Mouse (Mus musculus) urinary bladder, postnatal 36 days (tissue): ENCODE measurements around the gene Hebp1.

ENCODE experiments used
- DNase-seq, 2 experiments: peaks; one replicate each; pipeline ENCODE4 v3.0.0; 2022; ENCODE audit warnings: low spot score in 2 of 2, mixed read lengths in 1 of 2

The Hebp1 gene

DNA sequence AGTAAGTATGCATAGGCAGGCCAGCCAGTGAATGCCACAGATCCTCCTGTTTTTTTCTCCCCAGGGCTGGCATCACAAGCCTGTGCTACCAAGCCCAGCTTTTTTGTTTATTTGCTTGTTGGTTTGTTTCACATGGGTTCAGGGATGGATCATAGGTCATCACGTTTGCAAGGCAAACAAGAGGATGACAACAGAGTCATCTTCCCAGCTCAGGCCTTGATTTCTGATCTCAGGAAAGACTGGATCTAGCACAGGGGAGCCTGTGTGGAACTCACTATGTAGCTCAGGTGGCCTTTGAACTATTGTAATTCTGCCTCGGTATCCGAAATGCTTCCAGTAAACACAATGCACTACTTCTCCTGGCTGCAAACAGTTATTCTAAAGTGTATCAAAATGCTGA, 35.5 kb downstream of the Hebp1 start:
- no peak for DNase-seq

DNA sequence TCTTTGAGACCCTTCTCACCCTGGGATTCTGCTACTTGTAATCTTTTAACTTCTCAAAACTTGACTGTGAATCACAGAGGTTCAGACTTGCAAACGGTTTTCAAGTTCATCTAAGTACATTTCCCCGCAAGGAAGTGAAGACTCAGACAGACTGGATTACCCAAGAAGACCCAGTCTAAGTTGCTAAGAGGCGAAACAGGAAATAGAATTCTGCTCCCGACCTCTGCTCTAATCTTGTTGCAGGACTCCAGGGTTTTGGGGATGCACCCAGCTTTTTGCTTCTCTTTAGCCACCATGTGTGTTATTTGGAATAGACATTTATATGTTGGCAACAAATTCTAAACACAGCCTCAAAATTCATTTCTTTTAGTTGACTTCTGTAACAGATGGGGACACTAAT, 36.5 kb downstream of the Hebp1 start:
- no peak for DNase-seq

DNA sequence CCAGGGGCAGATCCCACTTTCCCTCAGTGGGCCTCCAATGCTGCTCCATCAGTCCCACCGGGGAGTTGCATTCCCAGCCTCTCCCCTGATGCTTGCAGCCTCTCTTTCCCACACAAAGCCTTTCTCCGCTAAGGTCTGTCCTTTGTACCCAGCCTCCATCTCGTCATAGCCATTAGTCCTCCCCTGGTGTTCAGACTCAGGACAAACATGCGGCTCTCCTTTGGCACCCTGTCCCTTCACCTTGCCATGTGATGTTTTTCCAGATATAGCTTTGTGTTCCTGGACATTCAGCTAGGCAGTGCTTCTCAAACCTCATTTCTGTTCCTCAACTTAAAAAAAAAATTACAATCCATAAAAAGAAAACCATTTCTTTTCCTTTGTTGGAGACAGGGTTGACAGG, 39.3 kb downstream of the Hebp1 start:
- DNase-seq, result no peak

DNA sequence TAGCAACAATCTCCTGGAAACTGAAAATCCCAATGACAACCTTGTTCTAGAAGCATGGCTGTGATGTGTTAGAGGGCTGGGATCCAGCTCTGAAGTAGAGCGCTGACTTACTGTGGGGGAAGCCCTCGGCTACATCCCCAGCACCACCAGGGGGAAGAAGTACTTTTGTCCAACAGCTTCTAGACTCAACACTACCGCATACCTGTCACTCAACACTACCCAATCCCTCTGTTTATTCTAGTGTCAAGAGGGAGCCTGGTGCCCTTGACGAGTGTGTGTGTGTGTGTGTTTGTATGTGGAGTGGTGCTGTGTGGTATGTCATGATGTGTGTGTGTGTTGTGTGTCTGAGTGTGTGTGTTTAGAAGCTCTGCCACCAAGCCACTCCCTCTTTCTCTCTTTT, 40.3 kb downstream of the Hebp1 start:
- DNase-seq, result no peak

DNA sequence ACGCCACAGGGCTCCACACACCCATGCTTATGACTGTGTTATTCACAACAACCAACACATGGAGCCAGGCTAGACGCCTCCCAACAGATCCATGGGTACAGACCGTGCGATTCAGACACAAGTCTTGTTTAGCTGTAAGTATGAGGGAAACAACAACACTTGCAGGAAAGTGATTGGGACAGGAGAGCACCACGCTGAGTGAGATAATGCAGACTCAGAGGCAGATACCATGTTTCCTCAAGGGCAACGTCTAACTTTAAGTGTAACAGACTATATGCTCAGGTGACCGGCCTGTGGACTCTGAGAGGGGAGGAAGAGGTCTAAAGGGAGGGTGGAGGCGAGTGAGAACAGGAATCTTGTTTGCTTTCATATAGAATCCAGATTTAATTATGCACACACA, 41.2 kb downstream of the Hebp1 start:
- DNase-seq, result no peak

DNA sequence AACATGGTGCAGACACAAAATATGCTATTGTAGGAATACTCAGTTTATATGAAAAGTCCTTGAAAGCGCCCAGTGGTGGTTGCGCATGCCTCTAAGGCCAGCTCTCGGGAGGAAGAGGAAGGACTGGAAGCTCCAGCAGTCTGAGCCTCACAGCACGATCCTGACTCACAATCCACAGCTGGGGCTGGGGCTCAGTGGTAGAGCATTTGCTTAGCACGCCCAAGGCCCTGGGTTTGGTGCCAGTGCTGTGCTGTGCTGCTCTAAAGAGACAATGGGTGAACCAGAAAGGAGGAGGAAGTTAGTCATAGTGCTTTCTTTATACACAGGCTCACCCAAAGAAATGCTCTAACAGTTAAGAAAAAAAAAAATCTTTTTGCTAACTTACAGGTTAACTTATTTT, 44.1 kb downstream of the Hebp1 start:
- no peak for DNase-seq

DNA sequence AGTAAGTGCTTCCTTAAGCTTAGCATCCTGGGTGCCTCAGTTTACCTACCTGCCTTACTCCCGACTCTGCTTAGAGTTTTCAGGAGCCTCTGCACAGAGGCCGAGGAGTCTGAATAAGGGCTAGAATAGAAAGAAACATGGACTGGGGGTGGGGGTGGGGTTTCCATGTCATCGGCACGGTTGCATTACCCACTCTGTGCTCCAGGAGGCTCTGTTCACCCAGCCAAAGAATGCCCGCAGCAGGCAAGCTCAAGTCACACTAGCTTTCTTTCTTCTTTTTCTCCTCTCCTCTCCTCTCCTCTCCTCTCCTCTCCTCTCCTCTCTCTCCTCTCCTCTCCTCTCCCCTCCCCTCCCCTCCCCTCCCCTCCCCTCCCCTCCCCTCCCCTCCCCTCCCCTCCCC, 47.5 kb downstream of the Hebp1 start:
- DNase-seq, result no peak

DNA sequence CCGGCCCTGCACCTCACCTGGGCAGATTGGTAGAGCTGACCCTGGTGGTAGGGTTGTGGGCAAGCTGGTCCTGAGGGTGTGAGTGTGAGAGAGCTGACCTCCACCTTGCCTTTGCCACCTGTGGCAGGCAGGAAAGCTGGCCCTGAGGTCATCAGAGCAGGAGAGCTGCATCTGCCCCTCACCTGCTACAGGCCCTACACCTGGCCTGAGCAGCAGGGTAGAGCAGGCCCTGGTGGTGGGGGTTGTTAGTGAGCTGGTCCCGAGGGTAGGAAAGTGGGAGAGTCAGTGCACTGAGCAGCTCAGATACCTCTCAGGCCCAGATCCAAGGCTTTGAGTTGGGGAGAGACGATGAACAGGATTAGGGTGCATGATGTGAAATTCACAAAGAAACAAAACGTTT, 48.1 kb downstream of the Hebp1 start:
- no peak for DNase-seq

DNA sequence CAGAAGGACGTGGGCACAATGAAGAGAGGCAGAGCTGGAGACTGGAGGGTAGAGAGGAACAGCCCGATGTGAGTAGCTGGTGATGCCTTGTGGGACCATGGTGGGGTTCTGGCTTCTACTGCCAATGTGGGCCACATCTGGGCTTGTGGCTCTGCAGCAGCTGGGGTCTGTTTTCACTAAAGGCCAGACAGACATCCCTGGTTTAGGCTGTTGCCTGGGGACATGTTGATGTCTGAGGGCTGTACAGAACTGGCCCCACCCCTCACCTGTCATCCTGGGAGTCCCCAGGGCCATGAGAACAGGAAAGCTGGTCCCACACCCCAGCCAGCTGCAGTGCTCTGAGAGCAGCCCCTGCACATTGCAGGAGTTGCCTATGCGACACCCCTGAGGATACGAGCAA, 48.6 kb downstream of the Hebp1 start:
- no peak for DNase-seq

DNA sequence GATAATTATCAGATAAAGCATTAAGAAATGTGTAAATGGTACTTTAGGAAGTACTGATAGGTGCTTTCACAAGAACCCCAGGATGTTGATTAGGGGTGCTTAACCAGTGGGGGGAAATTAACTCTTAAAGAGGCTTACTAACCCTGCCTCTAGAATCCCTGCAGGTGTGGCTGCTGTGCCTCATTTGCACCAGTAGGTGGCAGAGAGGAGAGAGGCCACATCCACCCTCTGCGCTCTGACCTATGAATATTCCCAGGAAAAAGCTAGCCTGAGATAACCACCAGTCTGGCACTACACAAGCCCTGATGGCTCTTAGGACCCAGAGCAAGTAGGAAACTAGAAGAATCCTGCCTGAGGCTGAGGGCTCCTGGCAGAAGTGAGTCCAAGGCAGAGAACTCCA, 49.3 kb downstream of the Hebp1 start:
- DNase-seq, result no peak

DNA sequence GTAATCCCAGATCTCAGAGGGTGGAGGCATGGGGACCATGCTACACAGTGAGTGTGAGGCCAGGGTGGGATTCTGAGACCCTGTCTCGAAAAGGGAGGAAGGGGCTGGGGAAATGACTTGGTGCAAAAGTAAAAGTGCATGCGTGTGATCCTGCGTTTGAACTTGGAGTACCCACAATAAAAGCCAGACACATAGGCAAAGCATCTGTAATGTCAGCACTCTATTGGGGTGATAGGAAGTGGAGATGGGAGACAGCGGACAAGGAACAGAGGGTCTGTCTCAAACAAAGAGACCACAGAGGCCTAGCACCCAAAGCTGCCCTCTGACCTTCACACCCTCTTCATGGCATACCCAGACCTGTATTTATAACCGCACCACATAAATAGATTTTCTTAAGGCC, 51.8 kb downstream of the Hebp1 start:
- DNase-seq, result no peak

DNA sequence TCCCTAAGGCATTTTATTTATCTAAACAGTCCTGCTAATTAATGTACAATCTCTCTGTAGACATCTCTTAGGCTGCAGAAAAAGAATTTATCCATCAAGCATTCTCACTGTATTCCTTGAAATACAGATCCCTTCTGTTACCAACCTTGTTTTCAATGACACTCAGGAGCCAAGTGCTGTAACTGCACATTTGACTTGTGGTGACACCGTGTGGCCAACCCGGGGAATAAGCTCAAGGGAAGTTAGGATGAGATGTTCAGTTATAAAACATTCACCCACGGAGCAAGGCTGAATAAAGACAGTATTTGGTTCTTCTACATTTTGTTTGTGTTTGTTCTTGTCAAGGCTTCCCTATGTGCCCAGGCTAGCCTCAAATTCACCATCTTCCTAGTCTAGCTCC, 53.3 kb downstream of the Hebp1 start:
- DNase-seq, result no peak

DNA sequence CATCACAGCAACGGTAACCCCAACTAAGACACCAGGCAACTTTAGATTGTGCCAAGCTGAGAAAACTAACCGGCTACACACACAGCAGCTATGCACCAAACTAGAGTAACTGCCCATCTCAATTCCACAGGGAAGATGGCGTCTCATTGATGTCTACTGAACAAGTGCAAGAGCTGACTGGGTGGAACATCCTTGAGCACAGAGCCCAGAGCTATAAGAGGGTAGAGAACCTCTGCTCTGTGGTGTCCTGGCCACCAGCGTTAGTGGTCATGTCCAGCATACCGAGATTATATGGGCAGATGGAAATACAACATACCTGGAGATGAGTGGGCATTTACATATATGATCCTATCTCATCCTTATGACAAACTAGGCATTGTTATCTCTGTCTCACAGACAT, 54.7 kb downstream of the Hebp1 start:
- no peak for DNase-seq

DNA sequence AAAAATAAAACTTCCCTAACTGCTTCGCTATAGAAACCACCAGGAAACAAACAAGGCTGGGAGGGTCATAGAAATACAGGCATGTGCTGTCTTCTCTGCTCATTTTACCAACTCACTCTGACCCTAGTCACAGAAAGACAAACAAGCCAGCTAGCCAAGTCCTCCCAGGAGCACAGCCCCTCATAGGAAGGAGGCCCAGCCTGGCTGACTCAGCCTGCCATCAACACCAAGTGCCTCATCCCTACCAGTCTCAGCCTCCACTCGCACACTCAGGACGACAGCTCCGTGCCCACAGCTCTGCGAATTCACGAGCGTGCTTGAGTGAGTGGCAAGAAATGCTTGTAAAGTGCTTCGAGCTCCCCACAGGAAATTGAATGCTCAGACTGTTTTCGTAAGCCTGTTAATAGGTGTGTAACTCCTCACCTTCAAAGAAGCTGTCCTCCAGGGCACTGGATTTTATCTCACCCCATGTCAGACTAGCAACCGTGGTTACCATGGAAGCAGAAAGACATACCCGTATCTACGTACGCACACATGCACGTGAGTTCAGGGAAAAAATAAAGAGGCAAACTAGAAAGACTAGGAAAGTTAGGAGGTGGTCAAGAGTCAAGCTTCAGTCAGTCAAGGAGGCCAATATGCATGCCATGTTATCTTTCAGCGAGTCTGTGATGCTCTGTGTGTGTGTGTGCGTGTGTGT, 56.2 kb downstream of the Hebp1 start:
- no peak for DNase-seq

DNA sequence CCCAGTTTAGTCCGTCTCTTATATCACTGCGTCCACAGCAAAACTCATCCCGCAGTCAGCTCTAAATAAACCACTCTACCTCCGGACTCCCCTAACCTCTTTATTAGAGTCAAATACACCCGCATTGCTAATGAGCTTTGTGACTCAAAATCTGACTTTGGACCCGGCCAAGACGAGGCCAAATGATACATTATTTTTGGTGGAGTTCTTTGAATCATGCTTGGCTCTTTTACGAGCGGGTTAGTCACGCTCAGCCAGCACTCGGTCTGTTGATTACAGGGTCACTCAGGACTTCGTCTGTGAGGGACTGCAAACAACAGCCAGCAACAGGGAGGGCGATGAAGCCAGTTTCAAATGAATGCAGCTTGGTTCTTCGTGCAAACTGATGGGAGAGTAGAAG, 59.1 kb downstream of the Hebp1 start:
- DNase-seq, result peak in 1 of 2 experiments; percentile 13

DNA sequence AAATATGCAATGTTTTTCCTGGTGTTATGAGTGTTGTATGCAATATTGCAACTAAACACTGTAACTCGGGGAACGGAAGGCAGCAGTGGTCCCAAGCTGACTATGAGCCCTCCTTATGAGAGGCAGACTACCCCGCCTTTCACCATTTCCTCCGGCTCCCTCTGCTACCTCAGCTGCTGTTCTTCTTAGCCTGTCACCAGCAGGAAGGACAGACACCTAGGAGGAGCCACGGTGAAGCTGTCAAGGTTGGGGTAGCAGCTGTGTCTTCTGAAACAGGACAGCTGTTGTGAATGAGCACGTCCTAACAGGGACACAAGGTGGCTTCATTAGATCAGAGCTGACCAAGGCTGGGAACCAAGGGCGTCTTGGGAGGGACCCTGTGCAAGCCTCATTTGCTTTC, 59.6 kb downstream of the Hebp1 start:
- DNase-seq, result no peak

DNA sequence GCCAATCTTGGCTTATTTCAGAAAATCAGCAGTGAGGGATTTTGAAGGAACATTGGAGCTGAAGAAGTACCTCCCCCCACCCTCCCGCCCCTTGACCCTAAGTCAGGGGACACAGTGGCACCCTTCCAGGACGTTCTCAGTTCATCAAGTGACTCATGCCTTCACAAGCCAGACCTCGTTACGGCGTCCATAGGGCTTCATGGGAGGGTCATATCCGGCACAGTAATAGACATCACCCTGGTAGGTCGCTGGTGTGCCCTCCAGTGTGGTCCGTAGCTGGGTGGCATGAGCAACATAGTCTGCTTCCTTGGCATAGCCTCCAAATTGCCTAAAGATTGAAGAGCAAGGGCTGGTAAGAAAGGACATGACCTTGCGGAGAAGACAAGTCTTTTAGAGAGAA, 60.1 kb downstream of the Hebp1 start:
- no peak for DNase-seq

DNA sequence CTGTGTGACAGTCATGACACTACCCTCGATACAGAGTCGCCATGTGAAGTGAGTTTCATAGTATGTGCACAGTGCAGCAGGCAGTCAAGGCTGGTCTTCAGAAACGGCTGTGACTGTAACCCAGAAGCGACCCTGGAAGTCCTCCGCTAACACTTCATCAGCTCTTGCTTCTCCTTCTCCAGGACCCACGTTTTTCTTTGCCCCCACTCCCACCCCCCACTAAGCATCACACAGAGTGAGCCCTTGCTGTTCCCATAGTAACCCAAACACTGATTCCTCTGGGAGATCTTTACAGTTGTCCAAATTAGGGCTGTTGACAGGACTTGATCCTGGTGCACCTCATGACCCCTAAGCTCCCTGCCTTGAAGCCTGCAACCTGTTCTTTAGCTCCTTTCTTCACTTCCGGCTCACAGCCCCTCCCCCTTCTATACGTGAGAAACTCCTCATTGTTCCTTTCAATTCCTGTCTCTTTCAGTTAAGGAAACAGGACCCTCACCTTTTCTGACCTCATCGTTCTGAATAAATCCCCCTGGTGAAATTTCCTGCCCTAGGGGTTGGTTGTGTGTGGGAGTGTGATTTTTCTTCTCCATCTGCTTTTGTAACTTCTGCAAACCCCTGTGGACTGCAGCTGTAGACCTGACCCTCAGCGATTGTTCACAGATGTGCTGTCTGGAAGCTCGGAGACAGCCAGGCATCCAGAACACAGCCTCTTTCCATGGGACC, 61.2 kb downstream of the Hebp1 start:
- DNase-seq, result no peak

DNA sequence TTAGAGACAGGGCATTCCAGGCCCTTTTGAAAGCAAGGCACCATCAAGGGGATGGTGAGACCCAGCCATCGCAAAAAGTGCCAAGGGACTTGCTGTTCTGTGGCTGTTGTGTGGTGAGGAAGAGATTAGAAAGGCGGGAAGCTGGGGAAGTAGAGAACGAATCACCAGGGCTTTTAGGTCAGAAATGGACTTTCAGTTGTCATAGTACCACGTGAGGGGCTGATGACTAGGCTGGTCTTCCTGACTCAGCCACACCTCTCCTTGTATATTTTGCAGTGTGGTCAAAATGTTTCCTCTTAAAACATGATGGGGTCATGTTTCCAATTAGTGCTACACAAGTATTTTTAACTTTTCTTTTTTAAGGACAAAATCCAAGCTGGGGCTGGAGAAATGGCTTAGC, 62.1 kb downstream of the Hebp1 start:
- DNase-seq, result no peak

DNA sequence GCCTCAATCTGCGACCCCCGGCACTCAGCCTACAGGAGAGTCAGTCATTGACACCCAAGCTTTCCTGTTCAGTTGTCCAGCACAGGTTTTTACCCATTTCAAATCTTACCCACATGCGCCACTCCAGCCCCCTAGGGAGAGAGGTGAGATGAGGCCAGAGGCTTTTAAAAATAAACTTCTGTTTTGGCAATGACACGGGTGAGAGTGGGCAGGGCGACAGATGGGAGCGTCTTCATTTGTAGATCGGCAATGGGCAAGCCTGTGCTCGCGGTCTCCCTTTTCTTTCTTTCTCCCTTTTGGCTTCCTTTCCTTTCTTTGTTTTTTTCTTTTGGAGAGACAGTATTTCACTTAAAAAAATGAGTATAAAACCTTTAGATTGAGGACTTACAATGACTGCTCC, 64.3 kb downstream of the Hebp1 start:
- DNase-seq, result no peak

DNA sequence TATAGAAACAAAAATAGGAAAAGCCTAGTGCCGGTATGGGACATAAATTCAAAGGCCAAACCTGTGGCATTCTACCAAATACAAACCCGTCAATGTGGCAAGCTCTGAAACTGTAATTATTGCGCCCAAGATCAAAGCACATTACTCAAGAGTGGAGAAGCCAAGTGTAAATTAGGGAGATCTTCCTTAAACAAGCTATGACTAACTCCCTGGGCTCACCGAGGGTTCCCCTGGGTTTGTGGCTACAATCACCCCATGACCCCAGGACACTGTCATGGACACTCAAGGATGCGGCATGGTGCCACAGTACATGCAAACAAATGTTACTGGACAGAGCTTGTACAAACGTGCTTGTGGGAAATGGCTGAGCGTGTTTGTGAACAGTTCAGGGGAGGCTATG, 64.7 kb downstream of the Hebp1 start:
- DNase-seq, result no peak

DNA sequence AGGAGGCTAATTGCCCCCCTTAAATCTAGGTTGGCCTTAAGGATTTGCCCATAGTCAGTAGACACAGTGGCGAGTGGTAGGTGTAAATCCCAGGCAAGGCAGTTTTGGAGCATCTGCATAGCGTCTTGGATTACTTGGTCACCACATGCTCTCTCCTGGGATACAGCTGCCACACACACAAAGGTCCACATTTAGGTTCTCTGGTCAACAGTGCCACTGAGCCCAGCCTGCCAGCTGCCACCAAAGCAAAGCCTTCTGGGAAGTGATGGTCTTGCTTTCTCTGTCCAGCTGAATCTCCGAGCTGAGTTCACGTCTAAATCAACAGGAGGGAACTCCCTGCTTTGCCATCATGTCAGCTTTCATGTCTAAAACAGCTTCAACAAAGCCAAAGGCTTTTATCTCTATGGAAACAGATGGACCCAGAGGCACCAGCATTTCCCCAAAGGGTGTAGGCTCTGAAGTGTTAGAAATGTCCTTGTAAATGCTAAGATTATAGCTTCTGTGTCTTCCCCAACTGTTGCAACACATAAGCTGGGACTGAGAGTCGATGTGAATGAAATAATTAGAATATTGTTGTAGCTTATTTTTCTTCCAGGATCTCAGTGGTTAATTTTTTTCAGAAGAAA, 73.0 kb downstream of the Hebp1 start:
- no peak for DNase-seq

DNA sequence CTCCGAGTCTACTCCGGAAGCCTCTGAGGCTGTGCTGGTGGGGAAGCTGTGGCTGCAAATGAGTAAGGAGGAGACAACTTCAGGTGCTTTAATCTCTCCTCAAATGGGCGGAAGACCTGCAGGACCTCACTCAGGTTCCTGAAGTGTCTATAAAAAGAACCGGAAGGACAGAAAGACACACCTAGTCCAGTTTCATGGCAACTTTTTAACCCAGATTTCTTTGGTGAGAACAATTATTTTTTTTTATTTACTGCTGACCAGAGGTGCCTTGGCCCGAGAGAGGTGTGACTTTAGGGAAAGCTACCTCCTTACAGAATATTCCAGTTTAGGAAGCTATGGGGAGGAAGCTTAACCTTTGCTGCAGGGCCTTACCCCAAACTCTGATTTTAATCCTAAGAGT, 79.6 kb downstream of the Hebp1 start, which contains the start of gene Gprc5d:
TSS of gene Gprc5d (minus strand) at position 101 of the 400 bp plus-strand sequence.
- no peak for DNase-seq
